Mouse (Mus musculus): ENCODE measurements around the gene Rtp4. TPM values are rescaled to one million over a fixed set of nuclear protein-coding genes. Genes with fewer than 3 reads are reported as not detected.

The Rtp4 gene
- polyA plus RNA-seq, 1 experiment = 11.2 TPM

DNA sequence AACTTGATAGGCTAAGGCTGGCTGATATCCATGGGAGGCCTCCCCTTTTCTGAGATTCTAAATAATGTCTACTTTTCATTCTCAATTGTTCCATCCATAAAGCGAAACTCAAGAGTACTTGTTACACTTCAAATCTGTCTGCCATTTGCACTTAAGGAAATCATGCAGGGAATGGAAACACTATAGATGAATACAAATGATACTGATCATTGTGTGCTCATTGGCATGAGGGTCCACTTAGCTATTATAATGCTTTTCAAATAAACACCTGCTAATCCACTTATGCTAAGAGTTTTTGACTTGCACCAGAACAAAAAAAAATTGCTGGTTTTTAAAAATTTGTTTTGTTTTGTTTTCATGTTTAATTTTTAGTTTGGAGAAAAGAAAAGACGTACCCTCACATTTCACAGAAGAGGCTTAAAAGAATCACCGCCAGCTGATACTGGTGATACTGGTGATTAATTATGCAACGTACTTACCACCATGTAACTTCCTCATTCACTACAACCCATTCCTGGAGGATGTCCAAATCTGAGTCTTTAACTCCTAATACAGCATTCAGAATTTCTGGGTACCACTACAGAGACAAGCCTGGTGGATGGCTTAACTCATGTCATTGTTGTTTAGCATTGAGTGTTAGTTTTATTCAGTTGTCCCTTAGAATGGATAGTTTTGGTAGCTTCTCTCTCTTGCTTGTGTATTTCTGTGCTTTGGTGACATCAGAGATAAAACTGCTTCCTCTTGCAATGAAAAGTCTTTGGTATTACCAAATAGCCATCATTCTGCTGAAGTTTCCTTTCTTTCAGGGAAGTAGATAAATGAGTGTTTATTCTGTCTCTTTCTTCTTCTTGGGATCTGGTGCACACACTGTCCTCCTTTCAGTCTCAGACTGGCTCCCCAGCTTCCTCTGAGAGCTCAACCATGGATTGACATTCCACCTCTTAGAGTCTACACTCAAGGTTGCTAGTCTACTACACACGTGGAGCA lies 71.3 kb downstream of the Rtp4 start:
- no peak for DNase-seq (ENCODE audit: low read depth)

DNA sequence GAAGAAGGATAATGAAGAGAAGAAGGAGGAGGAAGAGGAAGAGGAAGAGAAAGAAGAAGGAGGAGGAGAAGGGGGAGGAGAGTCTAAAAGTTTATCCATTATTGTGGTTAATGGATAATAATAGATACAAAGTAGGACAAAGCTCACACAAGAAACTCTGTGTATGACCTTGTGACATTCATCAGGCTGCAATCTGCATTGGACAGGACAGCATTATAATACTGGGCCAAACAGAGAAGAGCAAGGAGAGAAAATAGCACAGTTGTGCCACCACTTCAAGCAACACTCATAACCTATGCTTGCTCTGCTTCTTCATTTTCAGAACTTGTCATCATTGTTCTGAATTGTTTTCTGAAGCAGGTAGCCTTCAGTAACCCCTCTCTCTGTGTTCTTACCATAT lies 72.4 kb downstream of the Rtp4 start:
- DNase-seq (ENCODE audit: low read depth) = no peak

DNA sequence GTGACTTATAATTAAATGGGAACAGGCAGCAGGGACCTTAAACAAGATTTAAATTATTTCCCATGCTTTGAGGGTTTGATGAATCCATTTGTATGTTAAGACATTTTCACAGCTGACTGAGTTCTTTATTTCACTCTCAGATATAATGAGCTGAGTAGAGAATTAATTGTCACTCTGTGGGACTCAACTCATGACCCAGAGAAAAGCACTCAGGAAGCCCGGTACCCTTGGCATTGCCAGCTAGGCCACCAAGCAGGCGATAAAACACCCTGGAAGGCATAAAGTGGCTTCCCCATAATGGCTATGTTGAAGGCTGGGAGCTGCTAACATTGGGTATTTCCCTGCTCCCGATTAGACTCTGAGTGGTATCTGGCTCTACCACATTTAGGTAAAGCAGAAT lies 76.6 kb downstream of the Rtp4 start:
- DNase-seq (ENCODE audit: low read depth) = no peak

DNA sequence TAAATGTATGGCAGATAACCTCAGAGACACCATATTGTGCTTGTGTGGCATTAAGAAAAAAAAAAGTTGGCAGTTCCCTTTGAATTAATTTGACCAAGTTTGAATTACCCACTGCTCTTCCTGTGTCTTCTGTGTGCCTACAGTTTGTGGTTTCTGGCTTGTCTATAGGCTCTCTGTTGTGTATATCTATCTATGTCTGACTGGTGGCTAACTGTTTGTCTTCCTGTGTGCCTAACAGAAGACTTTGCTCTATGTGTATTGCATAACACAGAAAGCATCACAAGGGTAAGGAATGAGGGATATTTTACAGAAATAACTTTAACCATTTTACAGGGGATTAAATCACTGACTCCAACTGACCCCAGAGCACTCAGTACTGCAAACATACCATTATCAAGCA lies 77.9 kb downstream of the Rtp4 start:
- no peak for DNase-seq (ENCODE audit: low read depth)

DNA sequence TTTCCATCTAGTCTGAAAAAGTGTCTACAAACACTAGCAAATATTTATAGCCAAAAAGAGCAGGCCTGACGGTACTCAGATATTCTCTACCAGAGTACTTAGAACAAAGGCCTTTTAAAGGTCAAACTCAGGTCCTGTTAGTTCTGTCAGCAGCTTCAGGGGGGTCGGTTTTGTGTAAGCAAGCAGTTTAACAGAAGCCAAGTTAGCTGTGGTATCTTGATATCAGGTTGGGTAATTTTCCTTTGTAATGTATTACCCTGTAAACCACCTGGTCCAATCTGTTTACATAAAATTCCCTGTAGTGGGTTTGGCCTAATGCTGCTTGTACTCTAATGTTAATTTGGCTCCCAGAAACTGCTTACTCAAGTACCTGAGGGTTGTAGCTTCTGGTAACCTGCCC lies 86.1 kb downstream of the Rtp4 start:
- DNase-seq (ENCODE audit: low read depth) = no peak

DNA sequence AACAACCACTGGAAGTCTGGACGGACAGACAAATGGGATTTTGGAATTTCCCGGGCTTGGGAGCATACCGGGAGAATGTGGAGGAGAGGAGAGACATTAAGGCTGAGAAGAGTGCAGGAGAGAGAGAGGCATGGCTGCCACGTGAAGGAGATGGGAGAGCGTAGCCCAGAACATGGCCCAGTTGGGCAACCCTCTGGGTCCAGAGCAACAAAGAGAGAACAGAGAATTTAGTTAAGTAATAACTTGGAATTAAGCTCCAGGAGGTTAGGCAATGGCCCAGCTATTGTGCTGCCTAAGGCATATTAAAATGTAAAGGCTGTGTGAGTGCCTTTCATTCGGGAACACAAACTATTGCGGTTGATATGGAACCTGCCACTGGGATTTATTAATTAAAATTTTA lies 86.6 kb downstream of the Rtp4 start:
- DNase-seq (ENCODE audit: low read depth) = peak; percentile 66

DNA sequence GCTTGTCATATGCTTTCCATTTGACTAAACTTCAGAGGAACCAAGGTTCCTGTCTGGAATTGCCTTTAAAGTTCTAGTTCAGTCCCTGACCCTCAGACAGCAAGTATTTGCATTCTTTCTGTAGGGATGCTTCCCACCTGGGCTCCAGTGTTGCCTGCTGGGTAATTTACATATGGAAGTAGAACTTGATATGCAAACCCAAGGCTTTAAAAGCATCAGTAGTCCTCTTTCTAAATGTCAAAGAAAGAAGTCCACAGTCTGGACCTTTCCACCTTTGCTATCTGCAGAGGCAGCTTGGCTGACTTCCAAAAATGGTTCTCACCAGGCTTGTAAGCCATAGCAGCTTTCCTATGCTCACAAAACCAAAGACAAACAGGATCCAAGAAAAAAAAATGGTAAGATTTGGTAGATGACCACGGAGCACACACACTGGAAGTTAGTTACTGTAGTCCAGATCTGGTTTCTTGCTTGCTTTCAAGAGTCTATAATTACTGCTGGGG lies 87.9 kb downstream of the Rtp4 start:
- no peak for DNase-seq (ENCODE audit: low read depth)

DNA sequence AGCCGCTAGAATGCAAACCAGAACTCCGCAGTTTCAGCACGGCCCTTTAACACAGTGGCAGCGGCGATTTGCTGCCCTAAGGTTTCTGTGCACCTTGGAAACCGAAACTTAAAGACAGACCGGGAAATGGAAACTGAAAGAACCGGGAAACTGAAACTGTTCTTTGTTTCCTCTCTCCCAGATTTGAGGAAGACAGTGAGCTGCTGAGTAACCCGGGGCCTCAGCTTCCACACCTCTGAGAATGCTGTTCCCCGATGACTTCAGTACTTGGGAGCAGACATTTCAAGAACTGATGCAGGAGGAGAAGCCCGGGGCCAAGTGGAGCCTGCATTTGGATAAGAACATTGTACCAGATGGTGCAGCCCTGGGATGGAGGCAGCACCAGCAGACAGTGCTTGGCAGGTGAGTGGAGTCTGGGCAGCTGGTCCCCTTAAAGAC lies 89.7 kb downstream of the Rtp4 start:
- DNase-seq (ENCODE audit: low read depth) = no peak

DNA sequence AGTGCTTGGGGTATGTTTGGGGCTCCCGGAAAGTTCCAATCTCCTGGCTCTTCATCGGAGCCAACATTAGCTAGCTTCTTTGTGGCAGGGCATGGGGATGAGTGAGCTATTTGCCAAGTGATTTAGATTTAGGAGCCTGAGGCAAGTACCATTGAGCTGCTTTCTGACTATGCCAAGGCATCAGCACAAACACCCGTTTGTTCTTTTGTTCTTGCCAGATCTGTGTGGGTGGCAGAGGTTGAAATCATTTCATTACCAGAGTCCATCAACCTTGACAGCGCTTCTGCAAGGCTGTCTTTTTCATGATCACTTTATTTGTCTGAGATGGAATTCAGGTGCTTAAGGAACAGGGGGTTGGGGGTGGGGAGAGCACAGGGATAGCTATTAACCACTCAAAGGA lies 104.1 kb downstream of the Rtp4 start:
- peak; percentile 79 for DNase-seq (ENCODE audit: low read depth)

DNA sequence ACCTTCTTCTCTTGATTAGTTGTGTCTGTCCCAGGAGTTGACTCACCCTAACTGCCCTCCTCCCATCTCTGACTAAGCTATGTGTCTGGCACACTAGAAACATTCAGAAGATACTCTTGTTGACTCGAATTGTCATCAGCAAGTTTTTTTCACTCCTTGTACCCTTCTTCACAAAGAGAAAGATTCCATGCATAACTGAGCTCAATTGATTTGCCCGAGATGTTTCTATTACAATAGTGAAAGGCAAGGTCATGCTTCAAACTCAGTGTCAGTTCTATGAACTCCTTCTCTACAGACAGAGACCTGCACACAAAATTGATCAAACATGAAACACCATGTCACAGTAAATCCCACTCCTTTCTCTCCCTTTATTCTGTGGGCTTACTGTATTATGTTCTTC lies 111.4 kb downstream of the Rtp4 start:
- no peak for DNase-seq (ENCODE audit: low read depth)

DNA sequence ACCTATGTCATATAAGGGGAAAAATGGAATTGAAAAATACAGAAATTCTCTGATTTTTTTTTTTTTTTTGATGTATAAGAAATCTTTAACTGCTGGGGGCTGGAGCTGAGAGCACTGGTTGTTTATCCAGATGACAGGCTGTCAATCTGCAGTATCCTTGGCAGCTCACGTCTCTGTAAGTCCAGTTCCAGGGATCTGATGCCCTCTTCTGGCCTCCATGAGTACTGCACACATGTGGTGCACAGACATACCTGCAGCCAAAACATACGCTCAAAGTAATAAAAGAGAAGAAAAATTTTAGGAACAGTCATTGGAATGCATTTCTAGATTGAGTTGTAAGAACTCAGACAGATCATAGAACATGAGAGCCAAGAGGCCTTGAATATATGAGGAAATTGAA lies 112.6 kb downstream of the Rtp4 start:
- DNase-seq (ENCODE audit: low read depth) = no peak

DNA sequence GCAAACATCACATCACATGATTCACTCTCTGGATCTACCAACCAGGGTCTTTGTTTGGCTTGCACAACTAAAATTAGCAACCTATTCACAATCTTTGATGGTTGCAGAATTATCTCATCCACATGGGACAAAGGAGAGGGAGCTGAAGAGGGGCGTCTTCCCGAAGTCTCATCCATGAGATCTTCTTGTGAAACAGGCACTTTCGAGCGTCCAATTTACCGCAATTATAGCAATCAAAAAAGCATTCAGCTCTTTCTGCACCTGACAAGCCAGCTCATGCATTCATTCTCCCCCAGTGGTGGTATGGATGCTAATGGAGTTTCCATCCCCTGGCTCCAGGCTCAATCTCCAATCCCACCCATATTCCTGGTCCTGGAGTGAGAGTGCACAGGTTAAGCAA lies 132.9 kb downstream of the Rtp4 start:
- no peak for DNase-seq (ENCODE audit: low read depth)

DNA sequence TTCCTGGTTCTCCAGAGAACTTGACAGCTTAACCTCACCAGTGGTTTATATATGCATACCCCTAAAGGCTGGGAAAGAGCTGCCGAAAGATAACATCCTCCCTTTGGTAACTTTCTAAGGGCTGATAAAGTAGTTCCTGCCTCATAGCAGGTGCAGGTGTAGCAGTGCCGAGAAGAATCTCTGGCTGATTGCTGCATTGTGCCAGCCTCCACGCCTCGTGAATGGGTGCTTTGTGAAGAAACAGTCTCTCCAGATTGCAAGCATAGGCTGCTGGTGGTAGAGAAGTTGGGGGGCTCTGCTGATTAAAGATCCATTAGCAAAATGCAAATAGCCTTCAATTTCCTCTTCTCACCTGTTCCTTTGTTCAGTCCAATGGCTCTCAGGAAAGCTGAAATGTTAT lies 133.4 kb downstream of the Rtp4 start:
- no peak for DNase-seq (ENCODE audit: low read depth)

DNA sequence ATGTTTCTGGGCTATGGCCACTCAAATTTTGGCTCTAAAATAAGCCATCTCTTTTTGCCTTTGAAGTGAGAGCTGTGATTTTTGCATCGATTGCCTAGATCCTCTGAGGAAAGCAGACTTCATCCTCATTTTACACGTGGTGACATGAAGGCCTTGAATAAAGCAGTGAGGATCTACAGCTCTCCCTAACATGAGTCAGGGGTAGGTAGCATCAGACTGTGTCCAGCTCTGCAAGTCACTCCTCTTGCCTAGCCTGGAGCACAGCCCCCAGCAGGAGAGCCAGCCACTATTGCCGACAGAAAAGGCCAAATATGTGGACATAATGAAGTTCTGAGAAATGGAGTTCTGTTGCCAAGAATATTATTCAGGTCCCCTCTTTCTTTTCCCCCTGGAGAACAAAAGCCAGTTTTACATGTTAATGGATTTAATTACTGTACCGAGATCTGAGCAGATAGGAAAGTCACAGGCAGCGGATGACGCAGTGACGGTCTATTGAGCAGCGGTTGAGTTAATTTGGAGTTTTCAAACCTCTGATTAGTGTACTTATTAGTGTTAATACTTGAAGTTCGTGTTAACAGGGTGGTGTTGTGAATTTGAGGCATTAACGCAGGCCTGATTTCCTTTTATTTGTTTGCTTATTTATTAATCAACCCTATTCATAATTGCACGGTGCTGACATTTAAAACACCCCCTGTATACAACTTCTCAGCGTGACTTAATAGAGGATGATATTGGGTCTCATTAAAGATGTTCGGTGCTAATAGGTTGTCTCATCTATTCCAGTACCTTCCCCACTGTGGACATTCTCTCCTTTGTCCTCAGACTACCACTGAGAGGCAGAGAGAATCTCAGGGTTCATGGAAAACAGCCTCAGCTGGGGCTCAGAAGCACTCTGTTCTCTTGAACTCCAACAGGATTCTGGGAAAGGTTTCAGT lies 139.8 kb downstream of the Rtp4 start:
- DNase-seq (ENCODE audit: low read depth) = no peak

Other genes starting within 250 kb of the Rtp4 start
- 0.03 TPM in 1 of 2 replicates, not detected in the other for gene Rtp1, start 91.2 kb upstream of the Rtp4 start, polyA plus RNA-seq (2012; rRNA removed)
- 2.7 and 3.1 TPM in 2 replicates for gene Masp1, start 524 bp downstream of the Rtp4 start, polyA plus RNA-seq (2012; rRNA removed)